Mouse (Mus musculus): ENCODE results near the gene Ccdc30. TPM values are rescaled to one million over a fixed set of nuclear protein-coding genes. Genes with fewer than 3 reads are reported as not detected.

Ccdc30 gene
- 10.3 TPM for polyA plus RNA-seq (2017; shearing (Covaris generic))

DNA sequence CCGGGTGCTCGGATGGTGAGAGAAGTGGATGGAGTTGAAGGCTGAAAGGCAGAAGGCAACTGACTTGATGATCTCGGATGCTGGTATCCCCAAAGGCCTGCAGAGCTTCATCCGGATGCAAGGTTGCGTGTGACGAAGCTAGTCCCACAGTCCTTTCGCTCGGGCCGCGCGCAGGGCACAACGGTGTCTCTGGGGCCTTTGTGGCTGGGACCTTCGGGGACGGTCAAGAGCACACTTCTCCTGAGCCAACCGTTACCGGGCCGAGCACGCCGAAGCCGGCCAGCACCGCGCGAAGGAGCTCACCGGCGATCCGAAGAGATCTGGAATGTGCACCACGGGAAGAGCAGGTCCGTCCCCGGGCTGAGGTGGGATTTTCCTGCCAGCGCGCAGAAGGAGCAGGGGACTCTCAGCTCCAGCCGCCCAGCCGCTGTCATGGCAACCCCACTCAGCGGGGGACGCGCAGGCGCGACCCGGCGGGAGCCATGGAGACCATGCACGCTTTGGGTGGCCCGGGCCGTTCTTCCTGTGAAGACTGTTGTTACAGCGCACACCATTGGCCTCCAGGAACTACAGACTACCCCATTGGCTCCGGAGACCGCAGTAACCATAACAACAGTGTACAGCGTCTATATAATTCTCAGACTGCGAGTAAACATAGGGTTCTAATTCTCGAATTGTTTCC is at the start of gene Ccdc30:
Gene Ccdc30 (minus strand): TSS at position 450 of the 682 bp plus-strand sequence.

DNA sequence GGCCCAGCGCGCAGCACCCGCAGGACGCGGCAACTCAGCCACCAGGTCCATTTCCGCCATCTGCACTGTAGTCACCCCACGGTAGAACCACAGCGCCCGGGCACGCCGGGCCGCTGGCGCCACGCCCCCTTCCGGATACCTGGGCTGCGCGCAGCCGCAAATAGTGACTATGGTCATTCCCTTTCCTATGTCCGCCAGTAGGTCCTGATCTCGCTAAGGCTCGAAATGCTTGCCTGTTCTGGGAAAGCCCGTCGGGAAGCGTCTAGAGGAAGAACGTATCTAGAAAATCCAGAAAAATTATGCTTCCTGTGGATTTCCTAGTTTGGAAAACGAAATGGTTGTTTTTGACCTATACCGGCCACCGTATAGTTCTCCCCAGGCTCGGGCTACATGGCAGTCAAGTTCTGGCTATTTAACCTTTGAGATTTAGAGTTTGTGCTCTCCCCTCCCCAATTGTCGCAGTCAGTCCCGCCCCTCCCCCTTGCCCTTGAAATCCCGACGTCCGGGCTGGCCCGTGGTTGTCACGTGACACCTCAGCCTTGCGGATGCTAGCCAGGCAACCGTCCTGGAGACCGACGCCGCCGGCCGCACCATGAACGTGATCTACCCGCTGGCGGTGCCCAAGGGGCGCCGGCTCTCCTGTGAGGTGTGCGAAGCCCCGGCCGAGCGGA is 7.1 kb upstream of the Ccdc30 start, which contains the start of the genes Ppcs and Zmynd12:
Gene Ppcs (minus strand): TSS at position 127 of the 671 bp plus-strand sequence.
Gene Zmynd12 (plus strand): TSS at position 521 of the 671 bp plus-strand sequence.

DNA sequence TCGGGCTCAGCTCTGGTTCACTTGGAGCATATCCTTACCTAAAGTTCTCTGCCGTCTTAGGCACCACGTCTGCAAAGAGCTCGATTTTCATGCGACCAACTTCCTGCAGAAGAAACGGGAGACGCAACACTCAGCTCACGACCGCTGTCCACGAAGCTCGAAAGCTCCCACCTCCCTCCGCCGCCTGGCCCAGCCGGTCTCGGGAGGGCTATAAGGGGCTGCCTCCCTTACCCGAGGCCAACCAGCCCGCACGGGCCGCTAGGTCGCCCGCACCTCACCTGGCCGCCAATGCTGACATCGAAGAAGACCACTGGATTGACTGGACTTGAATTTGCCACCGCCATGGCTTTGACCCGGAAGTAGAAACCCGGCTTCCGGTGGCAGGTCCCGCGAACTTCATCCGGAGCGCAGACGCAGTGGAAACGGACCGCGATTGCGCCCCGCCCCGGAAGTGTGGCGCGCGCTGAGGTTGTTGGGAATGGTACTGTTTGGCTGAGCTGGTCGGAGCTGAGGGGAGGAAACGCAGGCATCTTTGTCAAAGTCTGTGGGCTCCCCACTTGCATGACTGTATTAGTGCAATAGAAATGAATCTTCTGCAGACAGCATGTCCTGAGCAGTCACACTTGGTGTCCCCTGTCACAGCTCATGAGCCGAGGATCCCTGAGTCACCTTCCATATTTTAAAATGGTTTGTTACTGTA is 95.0 kb downstream of the Ccdc30 start, which contains the start of gene Ppih:
Gene Ppih (minus strand): TSS at position 416 of the 700 bp plus-strand sequence.

DNA sequence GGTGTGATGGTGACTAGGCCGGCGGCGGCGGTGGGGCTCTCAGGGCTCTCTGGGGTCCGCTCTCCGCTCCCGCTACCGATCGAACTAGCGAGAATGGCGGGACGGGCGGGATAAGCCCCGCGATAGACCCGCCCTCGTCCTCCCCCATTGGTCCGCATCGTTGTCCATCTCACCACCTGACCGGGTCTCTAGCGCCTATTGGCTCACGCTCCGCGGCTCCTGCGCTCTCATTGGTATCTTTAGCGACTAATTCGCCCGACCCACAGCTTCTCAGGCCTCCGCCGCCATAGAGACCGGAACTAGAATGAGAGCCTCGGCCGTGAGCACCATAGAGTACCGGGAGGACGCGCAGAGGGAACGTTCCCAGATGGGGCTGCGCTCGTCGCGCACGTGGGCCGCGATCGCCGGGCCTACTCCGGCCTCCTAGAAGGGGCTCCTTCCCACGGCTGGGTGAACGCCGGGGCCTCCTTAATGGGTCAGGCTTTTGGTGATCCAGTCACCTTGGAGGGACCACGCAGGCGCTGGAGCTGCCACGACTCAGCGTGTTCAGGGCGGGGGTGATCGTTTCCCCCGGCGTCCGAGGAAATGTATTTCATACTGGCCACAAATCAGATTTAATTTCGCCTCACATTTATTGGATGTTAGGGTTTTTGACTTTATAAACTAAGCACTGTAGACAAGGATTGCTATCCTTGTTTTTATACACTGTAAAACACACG is 120.7 kb downstream of the Ccdc30 start, which contains the start of gene Ybx1:
Gene Ybx1 (minus strand): TSS at position 190 of the 719 bp plus-strand sequence.

Other genes starting within 250 kb of the Ccdc30 start
- gene Zfp691, start 241.3 kb downstream of the Ccdc30 start, polyA plus RNA-seq (2017; shearing (Covaris generic)) = 4.6 TPM
- 2.1 TPM for gene Ermap, start 225.5 kb downstream of the Ccdc30 start, polyA plus RNA-seq (2017; shearing (Covaris generic))
- gene Svbp, start 220.2 kb downstream of the Ccdc30 start, polyA plus RNA-seq (2017; shearing (Covaris generic)) = 64.9 TPM
- gene Tmem269, start 197.3 kb downstream of the Ccdc30 start, polyA plus RNA-seq (2017; shearing (Covaris generic)) = 0.22 TPM
- gene AU022252, start 182.8 kb downstream of the Ccdc30 start, polyA plus RNA-seq (2017; shearing (Covaris generic)) = 21.8 TPM
- gene P3h1, start 182.6 kb downstream of the Ccdc30 start, polyA plus RNA-seq (2017; shearing (Covaris generic)) = 2.5 TPM
- gene Cldn19, start 160.1 kb downstream of the Ccdc30 start, polyA plus RNA-seq (2017; shearing (Covaris generic)) = not detected
- gene Ybx1, start 120.9 kb downstream of the Ccdc30 start, polyA plus RNA-seq (2017; shearing (Covaris generic)) = 51.6 TPM
- gene Ppih, start 95.0 kb downstream of the Ccdc30 start, polyA plus RNA-seq (2017; shearing (Covaris generic)) = 57.7 TPM
- gene Ppcs, start 6.9 kb upstream of the Ccdc30 start, polyA plus RNA-seq (2017; shearing (Covaris generic)) = 64.0 TPM
- 0.39 TPM for gene Zmynd12, start 7.3 kb upstream of the Ccdc30 start, polyA plus RNA-seq (2017; shearing (Covaris generic))
- gene Rimkla, start 77.1 kb upstream of the Ccdc30 start, polyA plus RNA-seq (2017; shearing (Covaris generic)) = not detected
- gene Foxj3, start 121.5 kb upstream of the Ccdc30 start, polyA plus RNA-seq (2017; shearing (Covaris generic)) = 13.1 TPM
- 2.7 TPM for gene Frg2f1, start 124.0 kb upstream of the Ccdc30 start, polyA plus RNA-seq (2017; shearing (Covaris generic))
- not detected for gene Guca2a, start 222.2 kb upstream of the Ccdc30 start, polyA plus RNA-seq (2017; shearing (Covaris generic))
- not detected for gene Guca2b, start 243.4 kb upstream of the Ccdc30 start, polyA plus RNA-seq (2017; shearing (Covaris generic))

Data from activated CD4-positive, CD25-positive, alpha-beta regulatory T cell, adult 9 weeks (primary cell).